Mouse (Mus musculus): ENCODE measurements at regions not wholly inside any gene's neighbourhood (a gene's known extent, or its start where the extent isn't known, plus 50 kb on each side); places are given as distances from the start of the nearest gene placed in this dataset.

- Histone ChIP-seq H3K4me3 (ENCODE audit: low read depth, low read length) (no peak overlapping the region), H3K9me3 (ENCODE audit: control insufficient read depth, low read length) (no peaks in the 10 kb centered on the region)
- no peak for ATAC-seq (ENCODE audit: low read depth)
Measured at GRCm38 (mm10) chr6:20757240-20757639, 458.1 kb upstream of the Kcnd2 start.

DNA sequence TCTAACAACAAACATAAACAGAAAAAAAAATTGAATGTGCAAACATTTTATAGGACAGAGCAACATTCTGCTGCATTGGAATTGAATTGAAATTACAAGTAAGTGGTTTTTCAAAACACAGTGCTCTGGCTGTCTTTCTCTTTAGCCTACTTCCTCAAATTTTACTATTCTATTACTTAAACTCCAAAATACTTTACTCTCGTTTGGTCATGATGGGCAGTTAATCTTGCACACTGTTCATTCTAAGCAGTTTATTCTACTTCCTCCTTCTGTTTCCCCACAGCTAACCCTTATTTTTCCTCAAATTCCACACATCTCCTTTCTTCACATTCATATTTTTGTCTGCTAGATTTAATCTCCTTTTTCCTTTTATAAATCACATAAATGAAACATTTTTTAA lies 454.0 kb upstream of the Kcnd2 start:
- Histone ChIP-seq H3K36me3 (ENCODE audit: control insufficient read depth, insufficient read depth, low read length) (no peaks in the 10 kb centered on the region), H3K4me1 (ENCODE audit: control insufficient read depth, insufficient read depth, low read length) (no peaks in the 10 kb centered on the region), H3K27me3 (ENCODE audit: control insufficient read depth, insufficient read depth, low read length) (no peaks in the 10 kb centered on the region), H3K4me3 (ENCODE audit: low read depth, low read length) (no peak overlapping the region), H3K27ac (ENCODE audit: low read depth, low read length) (no peak overlapping the region), H3K9ac (replicated peaks; ENCODE audit: low read depth, low read length) (no peak overlapping the region), H3K9me3 (ENCODE audit: control insufficient read depth, low read length) (no peaks in the 10 kb centered on the region), H3K4me2 (ENCODE audit: low read depth, low read length) (no peak overlapping the region)
- ATAC-seq (ENCODE audit: low read depth): no peak
- WGBS: 69% methylated on average over 1 of the region's 1 CpGs

More at GRCm38 (mm10) chr6:20757240-20757639, 458.1 kb upstream of the Kcnd2 start:
- no peak overlapping the region for H3K27ac ChIP-seq (ENCODE audit: low read depth, low read length)
- no peak overlapping the region for H3K4me2 ChIP-seq (ENCODE audit: low read depth, low read length)
- H3K36me3 ChIP-seq (ENCODE audit: control insufficient read depth, insufficient read depth, low read length): no peaks in the 10 kb centered on the region
- no peak overlapping the region for H3K9ac ChIP-seq (replicated peaks; ENCODE audit: low read depth, low read length)
- H3K4me1 ChIP-seq (ENCODE audit: control insufficient read depth, insufficient read depth, low read length): no peaks in the 10 kb centered on the region
- no peaks in the 10 kb centered on the region for H3K27me3 ChIP-seq (ENCODE audit: control insufficient read depth, insufficient read depth, low read length)

DNA sequence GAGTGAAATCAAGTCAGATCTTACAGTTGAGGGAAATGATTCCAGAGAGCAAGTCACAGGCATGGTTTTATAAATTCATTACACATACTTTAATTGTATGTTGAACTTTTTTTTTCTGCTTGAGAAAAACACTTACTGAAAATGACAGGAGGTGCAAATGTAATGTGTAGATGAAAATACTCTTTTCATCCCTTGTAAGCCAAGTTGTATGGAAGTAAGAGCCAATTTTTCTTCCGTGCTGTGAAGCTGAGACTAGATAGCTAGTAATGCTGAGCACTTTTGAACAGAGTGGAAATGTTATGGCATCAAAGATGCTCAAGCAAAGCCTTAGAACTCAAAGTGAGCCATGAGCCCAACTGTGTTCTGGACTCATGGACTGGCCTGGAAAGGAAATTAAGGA lies 439.4 kb upstream of the Kcnd2 start:
- no peak for ATAC-seq (ENCODE audit: low read depth)
- H3K9me3 ChIP-seq (ENCODE audit: control insufficient read depth, low read length): no peaks in the 10 kb centered on the region
- no peak overlapping the region for H3K9ac ChIP-seq (replicated peaks; ENCODE audit: low read depth, low read length)
- no peaks in the 10 kb centered on the region for H3K4me1 ChIP-seq (ENCODE audit: control insufficient read depth, insufficient read depth, low read length)
- no peaks in the 10 kb centered on the region for H3K36me3 ChIP-seq (ENCODE audit: control insufficient read depth, insufficient read depth, low read length)
- H3K27ac ChIP-seq (ENCODE audit: low read depth, low read length): no peak overlapping the region
- WGBS: 81% methylated on average over 1 of the region's 1 CpGs
- H3K27me3 ChIP-seq (ENCODE audit: control insufficient read depth, insufficient read depth, low read length): no peaks in the 10 kb centered on the region
- no peak overlapping the region for H3K4me2 ChIP-seq (ENCODE audit: low read depth, low read length)
- no peak overlapping the region for H3K4me3 ChIP-seq (ENCODE audit: low read depth, low read length)
